12 mouse cellular contexts compared by ENCODE assay signal in the genomic region with DNA sequence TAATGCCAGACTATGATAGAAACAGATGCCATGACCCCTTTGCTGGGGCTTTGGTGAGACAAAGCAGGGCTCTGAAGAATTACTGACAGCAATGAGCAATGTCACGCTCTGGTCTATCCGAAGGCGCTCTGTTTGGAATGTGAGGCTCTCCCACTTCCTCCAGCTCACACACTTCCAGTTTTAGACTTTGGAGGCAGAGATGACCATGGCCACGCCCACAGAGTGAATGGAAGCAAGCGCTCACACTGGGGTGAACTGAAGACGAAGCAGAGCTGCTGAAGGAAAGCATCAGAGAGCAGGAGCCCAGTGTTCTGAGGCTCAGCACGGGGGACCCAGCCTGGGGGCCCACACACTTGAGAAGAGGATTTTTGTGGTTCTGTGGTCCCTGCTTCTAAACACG. TPM values are rescaled to one million over a fixed set of nuclear protein-coding genes. Genes with fewer than 3 reads are reported as not detected.
DNase-seq lines count a peak whose midpoint lies in the region; ATAC-seq and TF ChIP-seq lines count a peak whose summit lies in the region.
"Had no signal": no experiment of that assay in that cellular context is flagged by ENCODE, and none has a peak within 500 bp of the region (broad histone marks: within the 10 kb centered on the region; RNA-seq: fewer than 3 reads in every experiment).

No protein-coding gene starts in this region.

- TF ChIP-seq POLR2A in thymus, adult 2 months (IDR thresholded peaks at IDR 0.05; ENCODE audit: control insufficient read depth, extremely low read depth, insufficient read depth, low read length, poor library complexity) = no peak

- H3K27me3 ChIP-seq in liver, postnatal 0 days (ENCODE audit: insufficient read depth, low read length) = no peaks in the 10 kb centered on the region
- no peaks in the 10 kb centered on the region for H3K27me3 ChIP-seq in embryonic facial prominence, embryonic 13.5 days
- no peaks in the 10 kb centered on the region for H3K27me3 ChIP-seq in heart, postnatal 0 days (ENCODE audit: control insufficient read depth, insufficient read depth, low read length)
- no peaks in the 10 kb centered on the region for H3K27me3 ChIP-seq in thymus, adult 2 months (ENCODE audit: control insufficient read depth, insufficient read depth, low read length)
- H3K27me3 ChIP-seq: forebrain, embryonic 13.5 days; hindbrain, embryonic 15.5 days; limb, embryonic 13.5 days had no signal

- H3K9me3 ChIP-seq in liver, postnatal 0 days (ENCODE audit: low read length) = no peaks in the 10 kb centered on the region
- H3K9me3 ChIP-seq in embryonic facial prominence, embryonic 13.5 days = no peaks in the 10 kb centered on the region
- no peaks in the 10 kb centered on the region for H3K9me3 ChIP-seq in heart, postnatal 0 days (replicated peaks; ENCODE audit: control insufficient read depth, low read length)
- H3K9me3 ChIP-seq: forebrain, embryonic 13.5 days; hindbrain, embryonic 15.5 days; limb, embryonic 13.5 days had no signal

- no peak overlapping the region for H3K4me2 ChIP-seq in liver, postnatal 0 days (ENCODE audit: low read depth, low read length)
- H3K4me2 ChIP-seq in embryonic facial prominence, embryonic 13.5 days = peak overlapping the region; percentile 40
- peak overlapping the region; percentile 60 for H3K4me2 ChIP-seq in heart, postnatal 0 days (ENCODE audit: low read depth, low read length)
- H3K4me2 ChIP-seq: forebrain, embryonic 13.5 days; hindbrain, embryonic 15.5 days; limb, embryonic 13.5 days had no signal

- no peak overlapping the region for H3K27ac ChIP-seq in liver, postnatal 0 days (ENCODE audit: low read depth)
- H3K27ac ChIP-seq in embryonic facial prominence, embryonic 13.5 days = no peak overlapping the region
- H3K27ac ChIP-seq in heart, postnatal 0 days (ENCODE audit: low read depth) = no peak overlapping the region
- H3K27ac ChIP-seq in thymus, adult 2 months (ENCODE audit: control insufficient read depth, insufficient read depth, low read length) = no peak overlapping the region
- H3K27ac ChIP-seq: forebrain, embryonic 13.5 days; hindbrain, embryonic 15.5 days; limb, embryonic 13.5 days had no signal

- H3K4me1 ChIP-seq in liver, postnatal 0 days (ENCODE audit: insufficient read depth) = no peaks in the 10 kb centered on the region
- peaks cover 6% of the 10 kb centered on the region; the same call in 1 of the 2 replicates for H3K4me1 ChIP-seq in embryonic facial prominence, embryonic 13.5 days
- H3K4me1 ChIP-seq in heart, postnatal 0 days (ENCODE audit: control insufficient read depth, insufficient read depth) = peaks cover 8% of the 10 kb centered on the region
- no peaks in the 10 kb centered on the region for H3K4me1 ChIP-seq in thymus, adult 2 months (replicated peaks; ENCODE audit: control insufficient read depth, insufficient read depth, low read length)
- H3K4me1 ChIP-seq: forebrain, embryonic 13.5 days; limb, embryonic 13.5 days had no signal

- H3K9ac ChIP-seq in liver, postnatal 0 days (replicated peaks) = no peak overlapping the region
- 0 out of 2 replicates have a peak overlapping the region, but pooled peaks have one; percentile 51 for H3K9ac ChIP-seq in embryonic facial prominence, embryonic 13.5 days
- H3K9ac ChIP-seq in heart, postnatal 0 days (replicated peaks; ENCODE audit: low read depth, low read length) = no peak overlapping the region; the same call in 1 of the 2 replicates
- H3K9ac ChIP-seq: forebrain, embryonic 13.5 days; hindbrain, embryonic 15.5 days; limb, embryonic 13.5 days had no signal

- no peak for ATAC-seq in liver, postnatal 0 days
- ATAC-seq in embryonic facial prominence, embryonic 13.5 days (ENCODE audit: insufficient number of reproducible peaks, insufficient read depth, low FRiP score, low TSS enrichment, low read depth) = no peak
- ATAC-seq in heart, postnatal 0 days (ENCODE audit: insufficient read depth, low read depth) = no peak
- ATAC-seq in erythroblast, adult 5-6 weeks (replicated peaks; ENCODE audit: low FRiP score, poor library complexity, severe bottlenecking) = no peak
- ATAC-seq: forebrain, embryonic 13.5 days had no signal

- DNase-seq in liver = peak; percentile 14
- no peak for DNase-seq in liver, postnatal 0 days
- peak; percentile 29 for DNase-seq in heart, postnatal 0 days (ENCODE audit: low spot score)
- DNase-seq in lung, postnatal 4 days = peak; percentile 9 to 28
- DNase-seq in thymus, adult 2 months = no peak
- DNase-seq: cerebellum, postnatal 25 days; gastrocnemius, postnatal 14 days had no signal

- no peak for TF ChIP-seq EP300 in liver, postnatal 0 days (IDR thresholded peaks at IDR 0.05; ENCODE audit: low read depth)
- TF ChIP-seq EP300 in heart, postnatal 0 days (IDR thresholded peaks at IDR 0.05; ENCODE audit: low read depth) = no peak

- H3K36me3 ChIP-seq in liver, postnatal 0 days (replicated peaks; ENCODE audit: insufficient read depth, low read length) = no peaks in the 10 kb centered on the region
- no peaks in the 10 kb centered on the region for H3K36me3 ChIP-seq in embryonic facial prominence, embryonic 13.5 days
- no peaks in the 10 kb centered on the region for H3K36me3 ChIP-seq in heart, postnatal 0 days (replicated peaks; ENCODE audit: control insufficient read depth, insufficient read depth, low read length)
- no peaks in the 10 kb centered on the region for H3K36me3 ChIP-seq in thymus, adult 2 months (ENCODE audit: control insufficient read depth, insufficient read depth, low read length)
- H3K36me3 ChIP-seq: hindbrain, embryonic 15.5 days; limb, embryonic 13.5 days had no signal

- no peak overlapping the region for H3K4me3 ChIP-seq in liver, postnatal 0 days (ENCODE audit: low read depth, low read length)
- no peak overlapping the region for H3K4me3 ChIP-seq in embryonic facial prominence, embryonic 13.5 days
- H3K4me3 ChIP-seq in heart, postnatal 0 days (ENCODE audit: low read depth, low read length) = peak overlapping the region; percentile 29
- H3K4me3 ChIP-seq in thymus, adult 2 months (ENCODE audit: control insufficient read depth, insufficient read depth, low read length) = no peak overlapping the region
- H3K4me3 ChIP-seq: forebrain, embryonic 13.5 days; hindbrain, embryonic 15.5 days; limb, embryonic 13.5 days had no signal

- no peak for TF ChIP-seq CTCF in liver, postnatal 0 days (IDR thresholded peaks at IDR 0.05; ENCODE audit: low read depth)
- no peak for TF ChIP-seq CTCF in heart, postnatal 0 days (IDR thresholded peaks at IDR 0.05; ENCODE audit: low read depth)
- no peak for TF ChIP-seq CTCF in thymus, adult 2 months (IDR thresholded peaks at IDR 0.05; ENCODE audit: borderline replicate concordance, control insufficient read depth, extremely low read depth, insufficient read depth, low read length, poor library complexity)

- 48% methylated on average over 8 of the region's 8 CpGs for WGBS in liver, postnatal 0 days (ENCODE audit: insufficient replicate concordance)
- WGBS in embryonic facial prominence, embryonic 13.5 days = 40% methylated on average over 8 of the region's 8 CpGs
- 18% methylated on average over 8 of the region's 8 CpGs for WGBS in heart, postnatal 0 days
- WGBS in thymus, adult 2 months = 66% methylated on average over 8 of the region's 8 CpGs

RNA-seq across cellular contexts. Expression of a gene that starts 37.3 kb away (rescaled TPM):
- 0.30 and 0.35 TPM in 2 replicates for polyA plus RNA-seq in liver, postnatal 0 days (2015; fragmentation: Nextera tagmentation; extraction: Ambion mirVana)
- 3.7 and 5.0 TPM in 2 replicates for polyA plus RNA-seq in embryonic facial prominence, embryonic 13.5 days (2015; fragmentation: Nextera tagmentation; extraction: Ambion mirVana)
- 0.39 and 0.61 TPM in 2 replicates for total RNA-seq in heart, postnatal 0 days (2014; rRNA removed; ENCODE audit: low replicate concordance)
- 0.63 and 1.00 TPM in 2 replicates for polyA plus RNA-seq in heart, postnatal 0 days (2015; fragmentation: Nextera tagmentation; extraction: Ambion mirVana)
- total RNA-seq in erythroblast, adult 5-6 weeks (2015; ENCODE audit: low replicate concordance) = not detected in 2 replicates
- 0.17 TPM in 1 of 2 replicates, not detected in the other for total RNA-seq in erythroblast, adult 5-6 weeks (2017; ENCODE audit: low replicate concordance)
- 0.47 and 0.60 TPM in 2 replicates for polyA plus RNA-seq in thymus, adult 2 months (2012; rRNA removed)

Comparison
In these comparisons a context has a peak if more than half of its experiments do, and no peak if none do; other contexts are left out.
1. DNase-seq: peak in liver (single experiment), heart, postnatal 0 days (single experiment) and lung, postnatal 4 days (2 of 2); none in liver, postnatal 0 days (single experiment) and thymus, adult 2 months (single experiment).